Mouse (Mus musculus) testis, postnatal 14 days (tissue): Measurements from ENCODE around the gene Amh.

Experiments
- DNase-seq: peaks from one replicate; pipeline ENCODE4 v3.0.0; 2021; ENCODE audit warnings: low spot score

Gene Amh

GRCm38 (mm10) chr10:80787517-80787916 lies 17.5 kb upstream of the Amh start:
- DNase-seq = no peak

GRCm38 (mm10) chr10:80790761-80791404 lies 14.2 kb upstream of the Amh start:
- no peak for DNase-seq

DNA sequence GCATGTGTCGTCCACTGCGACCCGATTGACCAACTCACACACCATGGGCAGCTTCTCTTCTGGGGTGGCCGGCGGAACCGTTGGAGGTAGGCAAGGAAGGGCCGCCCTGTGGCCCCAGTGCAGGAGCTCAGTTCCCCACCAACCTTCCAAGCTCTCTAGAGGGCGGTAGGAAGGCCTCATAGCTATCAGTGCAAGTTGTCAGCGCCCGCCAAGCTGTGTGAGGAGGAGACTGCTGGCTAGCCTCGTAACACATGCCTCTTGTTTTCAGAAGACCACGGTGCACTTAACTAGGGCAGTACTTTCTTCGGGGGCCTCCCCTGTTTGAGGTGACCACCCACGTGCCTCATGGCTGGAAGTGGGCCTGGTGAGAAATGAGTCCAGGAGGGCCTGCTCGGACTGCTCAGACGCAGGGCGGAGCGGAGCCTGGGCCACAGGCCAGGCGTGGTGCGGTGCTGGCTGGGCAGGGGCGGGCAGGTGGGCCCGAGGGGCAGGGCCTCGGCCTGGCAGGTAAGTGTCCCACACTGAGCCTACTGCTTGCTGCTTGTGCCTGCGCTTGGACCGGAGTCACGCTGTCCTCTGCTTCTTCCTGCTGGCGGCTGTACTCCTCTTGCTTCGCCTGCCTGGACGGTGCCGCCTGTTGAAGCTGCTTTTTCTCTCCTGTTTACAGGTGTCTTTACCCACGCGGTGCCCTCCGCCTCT lies 13.4 kb upstream of the Amh start:
- no peak for DNase-seq

GRCm38 (mm10) chr10:80792175-80793032 lies 12.6 kb upstream of the Amh start:
- DNase-seq = no peak

DNA sequence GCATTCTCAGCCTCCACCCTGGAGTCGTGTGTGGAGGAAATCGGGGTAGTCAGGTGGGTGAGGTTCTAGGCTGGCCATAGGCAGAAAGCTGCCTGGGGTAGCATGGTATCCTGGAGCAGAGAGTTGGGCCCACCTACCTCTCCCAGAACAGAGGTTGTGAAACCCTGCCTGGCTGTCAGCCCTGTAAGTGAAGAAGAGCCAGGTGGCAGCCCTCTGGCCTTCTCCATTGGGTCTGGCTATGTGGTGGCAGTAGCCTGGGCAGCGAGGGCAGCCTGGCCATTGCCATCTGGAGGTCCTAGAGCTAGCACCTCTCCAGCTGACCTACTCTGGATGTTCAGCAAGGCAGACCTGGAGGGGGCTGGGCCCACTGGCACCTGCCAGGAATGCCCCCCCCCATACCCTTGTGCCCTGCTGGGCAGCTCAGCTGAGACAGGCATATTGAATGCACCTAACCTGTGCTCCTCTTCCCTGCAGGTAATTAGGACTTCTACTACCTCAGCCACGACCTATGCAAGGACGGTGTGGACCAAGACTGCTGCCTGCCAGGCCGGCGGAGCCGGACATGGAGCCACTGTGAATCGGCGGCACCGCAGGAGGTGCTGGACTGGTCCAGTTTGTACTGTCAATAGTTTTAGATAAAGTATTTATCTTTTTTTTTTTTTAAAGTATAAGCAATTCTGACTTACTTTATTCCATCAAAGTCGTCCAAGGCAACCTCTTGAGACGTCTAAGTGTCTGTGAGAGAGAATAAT lies 11.8 kb upstream of the Amh start:
- DNase-seq = no peak

DNA sequence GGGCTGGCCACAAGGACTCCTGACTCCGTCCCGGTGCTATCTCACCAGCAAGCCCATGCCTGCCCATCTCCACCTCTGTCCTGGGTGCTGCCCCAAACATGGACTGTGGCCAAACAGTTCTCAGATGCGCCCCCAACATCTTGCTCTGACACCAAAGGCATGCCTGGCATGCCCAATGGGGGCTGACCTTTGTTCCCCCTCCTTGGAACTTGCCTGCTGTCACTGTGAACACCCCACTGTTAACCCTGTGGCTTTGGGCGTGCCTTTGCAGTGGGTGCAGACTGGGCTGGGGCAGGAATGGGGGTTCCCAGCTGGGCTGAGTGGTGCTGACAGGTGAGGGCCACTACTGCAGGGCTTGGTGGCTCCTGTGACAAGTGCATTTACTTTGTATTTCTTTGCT lies 11.2 kb upstream of the Amh start:
- no peak for DNase-seq

GRCm38 (mm10) chr10:80794750-80795149 lies 10.3 kb upstream of the Amh start:
- DNase-seq = no peak

GRCm38 (mm10) chr10:80796307-80796848 lies 8.7 kb upstream of the Amh start:
- DNase-seq = no peak

DNA sequence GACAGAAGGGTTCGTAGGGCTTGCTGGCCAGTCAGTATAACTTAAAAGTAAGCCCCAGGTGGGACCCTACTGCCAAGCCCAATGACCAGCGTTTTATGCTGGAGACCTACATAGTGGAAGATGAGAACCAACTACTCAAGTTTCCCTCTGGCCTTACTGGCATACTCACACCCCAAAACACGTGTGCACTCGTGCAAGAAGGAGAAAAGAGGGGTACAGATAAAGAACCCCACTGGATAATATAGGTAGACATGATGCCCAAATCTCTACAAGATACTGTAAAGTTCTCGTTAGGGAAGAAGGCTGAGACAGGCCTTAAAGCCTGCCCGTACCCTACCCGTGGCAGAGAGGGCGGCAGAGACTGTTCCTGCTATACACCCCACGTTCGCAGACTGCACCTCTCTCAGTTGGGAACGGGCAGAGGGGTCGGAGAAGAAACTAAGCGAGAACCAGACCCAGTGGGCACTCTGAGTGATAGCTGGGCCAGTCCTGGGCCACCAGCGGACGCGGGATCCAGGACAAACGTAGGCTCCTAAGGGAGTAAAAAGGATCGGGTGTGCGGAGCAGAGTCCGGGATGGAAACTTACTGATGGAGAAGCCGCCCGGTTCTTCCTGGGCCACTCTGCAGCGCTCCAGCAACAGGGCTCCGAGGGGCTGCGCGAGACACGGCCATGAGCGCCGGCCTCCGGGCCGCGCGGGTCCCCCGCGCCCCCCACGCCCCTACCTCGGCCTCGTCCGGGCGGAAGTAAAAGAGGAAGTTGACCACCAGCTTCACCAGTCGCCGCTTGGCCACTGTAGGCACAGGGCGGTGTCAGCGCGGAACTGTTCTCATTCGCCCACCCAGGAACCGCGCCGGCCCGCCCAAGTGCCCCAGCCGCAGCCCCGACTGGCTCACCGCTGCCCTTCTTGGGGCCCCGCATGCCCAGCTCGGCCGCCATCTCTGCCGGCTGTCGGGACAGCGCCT lies 7.6 kb upstream of the Amh start:
- DNase-seq = no peak

- DNase-seq = peak; percentile 97
Measured at GRCm38 (mm10) chr10:80798150-80799006, 6.7 kb upstream of the Amh start, which contains the start of the genes Sf3a2 and Plekhj1. Sf3a2 (plus strand) TSS chr10:80798198. Plekhj1 (minus strand) TSS chr10:80798626.

- DNase-seq = no peak
Measured at GRCm38 (mm10) chr10:80799070-80799566, 5.9 kb upstream of the Amh start.

DNA sequence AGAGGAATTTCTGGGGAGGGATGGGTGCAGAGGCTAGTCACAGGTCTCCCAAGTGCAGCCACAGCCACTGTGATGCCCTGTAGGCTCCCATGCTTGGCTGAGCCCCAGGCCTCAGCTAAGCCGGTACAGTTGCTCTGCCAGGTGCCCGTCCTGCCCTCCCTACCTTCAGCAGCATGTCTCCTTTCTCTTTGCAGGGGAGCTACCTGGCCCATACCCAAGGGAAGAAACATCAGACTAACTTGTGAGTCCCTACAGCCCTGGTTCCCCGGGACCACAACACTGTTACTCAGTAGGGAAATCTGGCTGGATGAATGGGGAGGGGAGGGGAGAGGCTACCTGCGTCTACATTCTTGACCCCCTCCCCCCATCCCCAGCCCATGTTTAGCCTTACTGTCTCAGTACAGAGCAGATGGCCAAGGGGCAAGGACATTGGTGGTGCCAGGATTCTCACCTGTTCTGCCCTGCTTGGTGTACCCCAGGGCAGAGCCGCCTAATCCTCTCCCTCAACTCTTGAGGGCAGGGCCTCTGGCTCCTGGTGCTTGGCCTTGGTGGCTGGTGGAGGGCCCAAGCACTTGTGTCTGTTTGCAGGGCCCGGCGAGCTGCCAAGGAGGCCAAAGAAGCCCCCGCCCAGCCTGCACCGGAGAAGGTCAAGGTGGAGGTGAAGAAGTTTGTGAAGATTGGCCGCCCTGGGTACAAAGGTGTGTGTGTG lies 2.7 kb upstream of the Amh start:
- no peak for DNase-seq

GRCm38 (mm10) chr10:80802996-80803395 lies 2.0 kb upstream of the Amh start:
- DNase-seq = no peak

GRCm38 (mm10) chr10:80804340-80804739 lies 703 bp upstream of the Amh start:
- DNase-seq = no peak

DNA sequence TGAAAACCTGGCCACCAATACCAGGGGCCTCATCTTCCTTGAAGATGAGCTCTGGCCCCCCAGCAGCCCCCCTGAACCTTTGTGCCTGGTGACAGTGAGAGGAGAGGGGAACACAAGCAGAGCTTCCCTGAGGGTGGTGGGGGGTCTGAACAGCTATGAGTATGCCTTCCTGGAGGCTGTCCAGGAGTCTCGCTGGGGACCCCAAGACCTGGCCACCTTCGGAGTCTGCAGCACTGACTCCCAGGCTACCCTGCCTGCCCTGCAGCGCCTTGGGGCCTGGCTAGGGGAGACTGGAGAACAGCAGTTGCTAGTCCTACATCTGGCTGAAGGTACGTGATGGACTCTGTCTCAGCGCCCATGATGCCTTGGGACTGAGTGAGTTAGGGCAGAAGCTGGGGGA lies 279 bp downstream of the Amh start:
- no peak for DNase-seq

DNA sequence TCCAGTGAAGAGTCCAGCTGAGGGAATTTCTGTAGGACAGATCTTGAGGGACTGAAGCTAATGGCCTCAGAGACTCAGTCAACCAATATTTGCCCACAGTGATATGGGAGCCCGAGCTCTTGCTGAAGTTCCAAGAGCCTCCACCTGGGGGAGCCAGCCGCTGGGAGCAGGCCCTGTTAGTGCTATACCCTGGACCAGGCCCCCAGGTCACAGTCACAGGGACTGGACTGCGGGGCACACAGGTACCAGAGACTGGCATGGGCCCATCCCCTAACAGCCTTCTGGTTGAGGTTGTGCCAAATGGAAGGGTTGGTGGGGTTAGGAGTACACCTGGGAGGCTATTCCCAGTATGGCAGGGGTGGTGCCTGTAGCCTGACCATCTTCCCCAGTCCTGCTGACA lies 882 bp downstream of the Amh start:
- peak; percentile 75 for DNase-seq

GRCm38 (mm10) chr10:80806341-80807056 lies 1.5 kb downstream of the Amh start:
- DNase-seq = no peak

DNA sequence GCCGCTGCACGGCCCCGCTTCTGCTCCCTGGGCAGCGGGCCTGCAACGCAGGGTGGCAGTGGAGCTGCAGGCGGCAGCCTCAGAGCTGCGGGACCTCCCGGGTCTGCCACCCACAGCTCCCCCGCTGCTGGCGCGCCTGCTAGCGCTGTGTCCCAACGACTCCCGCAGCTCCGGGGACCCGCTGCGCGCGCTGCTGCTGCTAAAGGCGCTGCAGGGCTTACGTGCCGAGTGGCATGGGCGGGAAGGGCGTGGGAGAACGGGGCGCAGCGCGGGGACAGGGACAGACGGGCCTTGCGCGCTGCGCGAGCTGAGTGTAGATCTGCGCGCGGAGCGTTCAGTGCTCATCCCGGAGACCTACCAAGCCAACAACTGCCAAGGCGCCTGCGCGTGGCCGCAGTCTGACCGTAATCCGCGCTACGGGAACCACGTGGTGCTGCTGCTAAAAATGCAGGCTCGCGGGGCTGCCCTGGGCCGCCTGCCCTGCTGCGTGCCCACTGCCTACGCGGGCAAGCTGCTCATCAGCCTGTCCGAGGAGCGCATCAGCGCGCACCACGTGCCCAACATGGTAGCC lies 2.1 kb downstream of the Amh start:
- DNase-seq = peak; percentile 76
